Mouse (Mus musculus) cerebellum, adult (tissue): ENCODE data around the gene Zfp804a.

Source experiments
- ATAC-seq: cut with Nextera tagmentation; 2 replicates; pipeline ENCODE4 v1.9.2; 2017; ENCODE audit warnings: mild to moderate bottlenecking, moderate library complexity, mixed read lengths; ENCODE audit not compliant: insufficient number of reproducible peaks, low FRiP score, low TSS enrichment

Gene Zfp804a

DNA sequence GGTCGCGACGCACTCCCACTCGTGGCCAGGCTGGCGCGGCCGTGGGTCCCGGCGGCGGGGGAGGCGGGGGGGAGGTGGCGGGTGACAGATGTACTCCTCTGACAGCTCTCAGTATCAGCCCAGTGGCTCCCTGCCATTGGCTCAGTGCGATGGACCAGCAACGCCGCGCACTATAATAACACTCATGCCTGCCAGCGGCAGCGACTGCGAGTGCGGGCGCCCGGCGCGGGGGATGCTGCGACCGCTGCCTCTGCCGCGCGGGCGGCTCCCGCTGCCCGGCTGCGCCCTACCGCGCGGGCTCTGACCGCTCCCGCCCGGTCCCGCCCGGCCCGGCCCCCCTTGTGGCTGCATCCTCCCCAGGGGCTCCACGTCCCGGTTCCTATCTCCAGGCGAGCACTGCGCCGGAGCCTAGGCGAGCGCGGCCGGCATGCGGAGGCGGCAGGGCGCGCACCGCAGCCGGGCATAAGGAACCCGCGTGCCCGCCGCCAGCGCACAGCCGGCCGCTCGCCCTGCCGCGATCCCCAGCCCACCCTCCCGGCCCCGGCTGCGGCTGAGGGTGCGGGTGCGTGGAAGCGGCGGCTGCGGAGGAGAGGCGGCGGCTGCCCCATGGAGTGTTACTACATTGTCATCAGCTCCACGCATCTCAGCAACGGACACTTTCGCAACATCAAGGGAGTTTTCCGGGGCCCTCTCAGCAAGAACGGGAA, at the start of gene Zfp804a:
Gene Zfp804a, plus strand, starts transcription at position 38 of the 707 bp plus-strand sequence.
- ATAC-seq: peak; percentile 74

- no peak for ATAC-seq
Observed at GRCm38 (mm10) chr2:82051635-82052034, 1.4 kb upstream of the Zfp804a start.

DNA sequence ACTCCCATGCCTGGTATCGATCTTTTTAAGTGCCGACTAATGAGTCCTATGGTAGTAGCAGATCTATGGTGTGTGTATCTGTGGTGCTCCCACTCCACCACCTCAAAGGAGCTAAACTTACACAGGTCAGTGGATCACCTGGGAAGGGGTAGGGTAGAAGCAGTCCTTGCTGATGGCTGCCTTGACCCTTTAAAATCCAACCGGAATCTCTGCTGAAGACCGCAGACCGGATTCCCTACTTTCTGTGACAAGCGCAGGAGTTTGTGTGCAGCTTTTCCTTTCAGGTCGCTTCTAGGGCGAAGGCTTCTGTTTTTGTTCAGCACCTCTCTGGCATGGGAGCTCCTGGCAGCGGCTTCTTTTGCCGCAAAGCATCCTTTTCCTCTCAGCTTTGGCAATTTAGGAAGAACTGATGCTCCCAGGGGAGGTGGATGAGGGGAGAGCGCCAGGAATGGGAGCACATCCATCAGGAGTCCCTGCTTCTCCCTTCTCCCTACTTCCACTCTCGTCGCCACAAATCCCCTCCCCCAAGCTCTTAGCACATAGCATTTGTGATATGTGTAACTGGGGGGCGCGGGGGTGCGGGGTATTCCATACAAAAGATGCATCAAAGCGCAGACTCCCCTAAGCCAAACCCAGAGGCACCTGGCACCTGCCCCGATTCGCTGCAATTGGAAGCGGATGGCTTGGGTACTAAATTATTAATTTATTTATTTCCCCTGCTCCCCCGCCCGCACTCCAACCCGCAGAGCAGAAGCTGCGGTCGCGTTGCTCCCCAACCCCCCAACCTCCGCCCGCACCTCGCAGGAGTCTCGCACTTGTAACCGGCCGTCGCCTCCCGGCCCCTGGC, 461 bp upstream of the Zfp804a start:
- ATAC-seq: peak; percentile 58

DNA sequence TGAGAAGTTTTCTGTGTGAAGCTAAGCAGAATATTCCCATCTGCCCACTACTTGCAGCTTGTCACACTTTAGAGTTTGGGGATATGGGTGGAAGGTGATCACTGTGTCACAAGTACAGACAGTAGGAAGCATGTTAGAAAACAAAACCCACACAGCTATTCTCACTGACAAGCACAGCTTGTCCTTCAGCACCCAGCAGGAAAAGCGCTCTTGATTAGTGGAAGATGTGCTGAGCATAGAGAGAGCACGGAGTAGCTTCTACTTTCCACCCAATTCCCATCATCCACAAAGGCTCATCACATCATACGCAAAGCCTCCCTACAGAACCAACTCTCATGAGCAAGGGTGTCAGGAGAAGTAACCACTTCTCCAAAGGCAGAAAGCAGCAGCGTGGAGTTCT, 1.4 kb downstream of the Zfp804a start:
- ATAC-seq: no peak

GRCm38 (mm10) chr2:82064671-82065070, 11.6 kb downstream of the Zfp804a start:
- no peak for ATAC-seq

DNA sequence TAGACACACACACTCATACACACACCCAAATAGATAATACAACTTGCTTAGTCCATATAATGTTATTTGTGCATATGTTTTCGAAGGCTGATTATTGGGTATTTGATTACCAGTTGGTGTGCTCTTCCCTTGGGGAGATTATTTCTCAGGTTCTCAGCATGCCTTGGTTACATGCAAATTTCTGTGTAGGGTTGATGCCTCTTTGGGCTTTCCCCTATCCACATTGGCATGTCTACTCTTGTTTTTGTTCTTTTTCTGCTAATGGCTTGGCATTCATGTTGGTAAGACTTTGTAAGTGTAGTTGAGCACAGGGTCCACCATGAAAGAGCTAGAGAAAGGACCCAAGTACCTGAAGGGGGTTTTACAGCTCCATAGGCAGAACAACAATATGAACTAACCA, 14.9 kb downstream of the Zfp804a start:
- no peak for ATAC-seq

DNA sequence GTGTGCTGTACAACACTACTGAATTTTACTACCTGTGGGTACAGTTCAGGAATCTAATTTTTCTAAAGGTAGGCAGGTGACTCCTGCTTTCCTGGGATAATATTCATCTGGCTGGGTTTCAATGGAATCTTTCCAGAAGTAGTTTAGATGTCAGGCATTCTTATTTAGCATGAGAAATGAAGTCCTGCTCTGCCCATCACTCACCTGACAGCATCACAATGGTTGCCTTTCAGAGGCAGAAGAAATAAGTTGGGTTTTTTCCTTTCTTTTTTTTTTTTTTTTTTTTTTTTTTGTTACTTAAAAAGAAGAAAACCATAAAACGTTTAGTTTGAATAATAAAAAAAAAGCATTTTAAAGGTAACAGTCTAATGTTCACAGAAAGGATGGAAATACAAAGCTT, 16.1 kb downstream of the Zfp804a start:
- no peak for ATAC-seq

- ATAC-seq: no peak
Observed at GRCm38 (mm10) chr2:82076883-82077282, 23.9 kb downstream of the Zfp804a start.

GRCm38 (mm10) chr2:82078287-82078994, 25.4 kb downstream of the Zfp804a start:
- no peak for ATAC-seq

DNA sequence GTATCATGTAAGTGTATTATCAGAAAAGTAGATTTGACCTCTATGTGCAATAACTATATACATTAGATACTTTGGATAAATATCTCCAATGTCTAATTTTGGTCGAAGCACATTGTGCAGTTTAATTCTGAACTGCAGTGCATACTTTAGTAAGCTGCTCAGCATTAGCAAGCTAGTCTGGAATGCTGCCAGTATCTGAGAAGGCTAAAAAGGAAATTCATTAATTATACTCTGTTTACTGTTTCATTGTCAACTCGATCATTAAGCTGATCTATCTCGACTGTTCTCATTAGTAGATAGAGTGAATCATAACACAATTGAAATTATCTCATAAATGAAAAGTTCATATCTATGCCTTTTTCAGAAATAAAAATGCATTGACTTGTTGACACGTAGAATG, 27.7 kb downstream of the Zfp804a start:
- ATAC-seq: no peak

DNA sequence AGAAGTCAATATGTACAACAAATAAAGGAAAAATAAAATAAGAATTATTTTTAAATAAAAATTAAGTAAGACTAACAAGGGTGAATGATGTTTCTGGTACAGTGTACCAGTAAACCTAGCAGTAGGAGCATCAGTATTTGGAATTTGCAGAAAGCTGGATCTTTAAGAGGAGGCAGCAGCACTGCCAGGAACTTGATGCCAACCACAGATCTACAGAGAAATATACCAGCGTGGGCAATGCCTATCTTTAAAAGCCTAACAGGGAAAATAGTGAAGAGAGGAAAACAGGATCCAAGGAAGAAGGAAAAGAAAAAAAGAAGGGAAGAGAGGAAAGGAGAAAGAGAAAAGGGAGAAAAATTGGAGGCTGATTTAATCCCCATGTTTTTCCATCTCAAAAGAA, 60.1 kb downstream of the Zfp804a start:
- ATAC-seq: no peak

- no peak for ATAC-seq
Observed at GRCm38 (mm10) chr2:82113650-82114049, 60.6 kb downstream of the Zfp804a start.

GRCm38 (mm10) chr2:82119577-82119976, 66.6 kb downstream of the Zfp804a start:
- no peak for ATAC-seq

- no peak for ATAC-seq
Observed at GRCm38 (mm10) chr2:82178693-82179092, 125.7 kb downstream of the Zfp804a start.

GRCm38 (mm10) chr2:82181010-82181409, 128.0 kb downstream of the Zfp804a start:
- no peak for ATAC-seq

DNA sequence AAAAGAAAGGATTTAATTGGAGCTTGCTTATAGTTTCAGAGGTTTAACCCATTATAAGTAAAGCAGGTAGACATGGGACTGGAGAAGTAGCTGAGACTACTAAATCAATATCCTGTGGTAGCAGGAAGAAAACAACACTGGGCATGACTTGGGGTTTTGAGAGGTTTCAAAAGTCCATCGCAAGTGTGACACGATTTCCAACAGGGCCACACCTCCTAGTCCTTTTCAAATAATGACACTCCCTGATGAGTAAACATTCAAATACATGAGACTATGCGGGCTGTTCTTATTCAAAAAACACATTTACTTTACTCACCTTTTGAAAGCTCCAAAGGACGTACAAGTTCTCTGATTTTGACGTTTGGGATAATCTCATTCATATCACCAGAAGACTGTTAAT, 146.9 kb downstream of the Zfp804a start:
- ATAC-seq: no peak

GRCm38 (mm10) chr2:82200616-82201015, 147.6 kb downstream of the Zfp804a start:
- ATAC-seq: no peak; the same call in 1 of the 2 replicates

GRCm38 (mm10) chr2:82210605-82211004, 157.6 kb downstream of the Zfp804a start:
- no peak for ATAC-seq

- no peak for ATAC-seq
Observed at GRCm38 (mm10) chr2:82211972-82212371, 158.9 kb downstream of the Zfp804a start.

DNA sequence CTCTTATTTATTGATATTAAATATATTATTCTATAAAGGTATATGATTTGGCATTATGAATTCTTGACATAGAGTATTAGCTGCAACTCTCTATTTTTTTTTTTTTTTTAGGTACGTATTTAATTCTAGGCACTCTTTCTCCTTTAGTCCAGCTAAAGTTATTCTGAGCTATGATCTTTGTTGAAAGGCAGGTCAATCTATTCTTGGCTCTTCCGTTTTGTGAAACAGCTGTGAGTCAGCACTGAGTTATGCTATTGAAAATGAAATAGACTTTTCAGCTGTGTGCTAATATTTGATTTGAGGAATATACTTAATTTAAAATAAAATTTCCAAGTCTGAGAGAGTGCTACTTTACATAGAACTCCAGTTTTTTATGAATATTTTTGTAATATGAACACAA, 164.9 kb downstream of the Zfp804a start:
- ATAC-seq: no peak

- ATAC-seq: no peak
Observed at GRCm38 (mm10) chr2:82246020-82246419, 193.0 kb downstream of the Zfp804a start.
